16 mouse cellular contexts compared by ENCODE assay signal in the genomic region with DNA sequence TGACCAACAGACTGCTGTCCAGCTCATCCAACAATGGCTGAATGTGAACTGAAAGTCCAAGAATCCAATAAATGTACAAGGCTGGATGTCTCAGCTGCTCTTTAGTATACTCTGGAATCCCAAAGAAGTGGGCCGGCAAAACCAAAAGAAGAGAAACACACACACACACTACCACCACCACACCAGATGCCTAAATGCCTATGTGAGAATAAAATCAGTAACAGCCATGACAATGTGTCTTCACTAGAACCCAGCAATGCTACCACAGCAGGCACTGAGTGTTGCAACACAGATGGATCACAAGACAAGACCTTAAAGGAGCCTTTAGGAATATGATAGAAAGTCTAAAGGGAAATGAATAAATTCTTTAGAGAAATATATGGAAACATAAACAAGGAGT.
"Had no signal": no experiment of that assay in that cellular context is flagged by ENCODE, and none has a peak within 500 bp of the region (broad histone marks: within the 10 kb centered on the region; RNA-seq: fewer than 3 reads in every experiment).

No protein-coding gene starts in this region.

- H3K4me1 ChIP-seq: neural tube, embryonic 12.5 days; neural tube, embryonic 13.5 days; neural tube, embryonic 15.5 days; stomach, embryonic 15.5 days had no signal

- H3K27me3 ChIP-seq: neural tube, embryonic 12.5 days; neural tube, embryonic 13.5 days; neural tube, embryonic 15.5 days; stomach, embryonic 15.5 days had no signal

- H3K36me3 ChIP-seq: neural tube, embryonic 12.5 days; neural tube, embryonic 13.5 days; neural tube, embryonic 15.5 days; stomach, embryonic 15.5 days had no signal

- H3K27ac ChIP-seq: neural tube, embryonic 12.5 days; neural tube, embryonic 13.5 days; neural tube, embryonic 15.5 days; stomach, embryonic 15.5 days; stomach, postnatal 0 days had no signal

- H3K9ac ChIP-seq: neural tube, embryonic 12.5 days; neural tube, embryonic 13.5 days; neural tube, embryonic 15.5 days; stomach, embryonic 15.5 days had no signal

- DNase-seq: retina, postnatal 1 day; right cerebral cortex, postnatal 14 days; right cerebral cortex, postnatal 25 days; right cerebral cortex, postnatal 4 days; spleen, adult 18-20 months; thymus, adult 18-20 months; thymus, adult 2 months; thymus, postnatal 14 days; thymus, postnatal 25 days; thymus, postnatal 36 days; thymus, postnatal 4 days had no signal

- H3K4me2 ChIP-seq: neural tube, embryonic 12.5 days; neural tube, embryonic 13.5 days; neural tube, embryonic 15.5 days; stomach, embryonic 15.5 days had no signal

- H3K4me3 ChIP-seq: neural tube, embryonic 12.5 days; neural tube, embryonic 13.5 days; neural tube, embryonic 15.5 days; stomach, embryonic 15.5 days had no signal

- H3K9me3 ChIP-seq: neural tube, embryonic 12.5 days; neural tube, embryonic 13.5 days; neural tube, embryonic 15.5 days; stomach, embryonic 15.5 days had no signal
